Mouse (Mus musculus) cerebellum, adult 8-10 months (tissue): Measurements from ENCODE around the gene Dcn.

Experiments used
- DNase-seq: peaks from one replicate; pipeline ENCODE4 v3.0.0; 2022

The Dcn gene

DNA sequence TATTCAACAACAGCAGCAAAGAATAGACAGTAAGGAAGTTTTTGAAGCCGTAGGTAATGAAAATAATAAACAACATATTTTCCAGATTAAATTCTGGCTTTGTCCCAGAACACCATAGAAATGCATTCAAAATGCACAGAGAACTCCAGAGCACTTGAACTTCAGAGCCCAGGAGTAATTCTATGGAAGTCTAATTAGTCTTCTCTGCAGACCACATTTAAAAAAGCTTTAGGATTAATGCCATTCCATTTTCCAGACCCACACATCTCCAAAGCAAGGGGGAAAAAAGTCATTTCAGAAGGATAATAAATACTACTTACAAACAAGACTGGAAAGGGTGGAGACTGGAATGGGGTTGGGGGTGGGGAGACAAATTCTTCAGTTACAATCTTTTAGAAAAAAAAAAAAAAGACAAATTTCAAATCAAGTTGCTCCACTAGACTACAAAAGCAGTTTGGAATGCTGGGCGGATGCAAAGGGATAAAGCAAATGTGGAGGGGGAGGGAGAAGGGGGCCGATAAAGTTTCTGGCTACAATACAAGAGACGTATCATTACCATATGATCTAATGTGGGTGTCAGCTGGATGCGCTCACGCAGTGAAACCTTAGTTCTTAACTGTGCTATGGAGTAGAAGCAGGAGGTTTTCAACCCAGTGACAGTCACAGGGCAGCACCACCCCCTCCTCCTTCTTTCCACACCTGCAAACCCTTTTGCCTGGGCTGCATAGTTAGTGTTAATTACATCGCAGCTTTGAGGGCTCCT is at the start of gene Dcn:
Gene Dcn (plus strand): TSS at position 606 of the 763 bp plus-strand sequence.
- DNase-seq, result no peak

DNA sequence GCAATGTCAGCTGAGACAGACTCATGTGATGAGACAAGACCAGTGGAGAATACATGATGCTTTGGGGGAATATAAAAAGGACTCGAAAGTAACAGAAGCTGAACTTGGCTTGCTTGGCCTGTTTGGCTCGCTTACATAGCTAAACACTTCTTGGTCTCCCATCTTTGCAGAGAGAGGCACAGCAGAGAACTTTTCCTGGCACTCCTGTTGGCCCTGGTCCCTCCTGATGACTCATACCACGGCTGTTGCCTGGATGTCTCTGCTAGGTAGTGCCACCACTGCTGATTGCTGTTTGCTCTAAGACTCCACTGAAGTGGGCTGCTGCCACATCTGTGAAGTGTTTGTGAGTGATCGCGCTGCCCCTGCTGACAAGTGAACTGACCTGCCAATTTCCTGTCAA is 42.7 kb upstream of the Dcn start:
- DNase-seq, result peak; percentile 2

- DNase-seq, result no peak
These were observed 37.1 kb upstream of the Dcn start for GRCm38 (mm10) chr10:97442300-97442699.

GRCm38 (mm10) chr10:97446486-97446885 is 32.9 kb upstream of the Dcn start:
- DNase-seq, result no peak

DNA sequence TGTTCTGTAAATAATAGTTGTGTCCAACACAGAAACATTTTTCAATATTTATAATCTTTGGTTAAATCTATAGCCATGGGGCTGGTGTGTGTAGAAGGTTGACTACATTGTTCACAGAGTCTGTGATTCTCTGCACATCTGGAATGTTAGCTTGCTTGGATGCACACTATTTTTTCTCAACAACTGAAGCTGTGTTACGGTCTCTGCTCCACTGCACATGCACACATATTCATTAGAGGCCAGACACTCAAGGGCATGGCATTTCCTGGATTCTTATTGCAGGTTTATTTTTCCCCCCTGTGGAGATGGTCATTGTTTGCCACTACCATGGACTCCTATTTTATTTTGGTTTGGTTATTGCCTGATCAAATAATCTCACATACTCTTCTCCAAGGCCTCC is 26.5 kb upstream of the Dcn start:
- no peak for DNase-seq

GRCm38 (mm10) chr10:97453529-97453928 is 25.9 kb upstream of the Dcn start:
- DNase-seq, result no peak

DNA sequence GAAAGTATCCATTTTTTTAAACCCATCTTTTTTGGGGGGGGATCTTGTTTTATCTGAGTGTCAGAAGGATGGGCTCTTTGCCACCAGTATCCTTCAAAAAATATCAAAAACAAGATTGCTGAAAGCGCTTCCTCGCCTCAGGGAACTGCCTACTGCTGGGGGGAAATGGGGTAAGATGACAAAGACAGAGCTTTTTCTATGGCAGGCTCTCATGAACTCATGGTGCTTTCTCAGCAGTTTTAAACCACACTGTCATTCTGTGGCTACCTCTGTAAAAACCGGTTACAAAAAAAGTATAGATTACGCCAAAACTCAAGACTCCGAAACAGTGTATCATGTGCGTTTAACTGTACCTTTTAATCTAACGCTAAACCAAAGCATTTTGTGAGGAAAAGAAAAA is 22.4 kb upstream of the Dcn start:
- no peak for DNase-seq

DNA sequence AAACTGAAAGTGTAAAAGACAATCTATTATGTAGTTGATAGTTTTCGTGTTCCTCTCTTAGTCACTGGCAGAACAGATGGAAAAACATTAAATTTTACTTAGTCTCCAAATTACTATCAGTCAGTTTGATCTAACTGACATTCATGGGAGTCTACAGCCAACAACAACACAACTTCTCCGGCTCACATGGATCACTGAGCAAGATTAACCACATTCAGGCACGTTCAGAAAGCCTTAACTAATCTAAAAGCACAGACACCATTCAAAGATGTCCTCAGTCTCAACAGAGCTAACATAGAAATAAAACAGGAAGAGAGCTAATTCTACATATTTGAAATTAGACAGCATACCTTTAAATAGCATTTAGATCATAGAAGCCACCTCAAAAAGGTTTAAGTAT is 12.6 kb upstream of the Dcn start:
- DNase-seq, result no peak

DNA sequence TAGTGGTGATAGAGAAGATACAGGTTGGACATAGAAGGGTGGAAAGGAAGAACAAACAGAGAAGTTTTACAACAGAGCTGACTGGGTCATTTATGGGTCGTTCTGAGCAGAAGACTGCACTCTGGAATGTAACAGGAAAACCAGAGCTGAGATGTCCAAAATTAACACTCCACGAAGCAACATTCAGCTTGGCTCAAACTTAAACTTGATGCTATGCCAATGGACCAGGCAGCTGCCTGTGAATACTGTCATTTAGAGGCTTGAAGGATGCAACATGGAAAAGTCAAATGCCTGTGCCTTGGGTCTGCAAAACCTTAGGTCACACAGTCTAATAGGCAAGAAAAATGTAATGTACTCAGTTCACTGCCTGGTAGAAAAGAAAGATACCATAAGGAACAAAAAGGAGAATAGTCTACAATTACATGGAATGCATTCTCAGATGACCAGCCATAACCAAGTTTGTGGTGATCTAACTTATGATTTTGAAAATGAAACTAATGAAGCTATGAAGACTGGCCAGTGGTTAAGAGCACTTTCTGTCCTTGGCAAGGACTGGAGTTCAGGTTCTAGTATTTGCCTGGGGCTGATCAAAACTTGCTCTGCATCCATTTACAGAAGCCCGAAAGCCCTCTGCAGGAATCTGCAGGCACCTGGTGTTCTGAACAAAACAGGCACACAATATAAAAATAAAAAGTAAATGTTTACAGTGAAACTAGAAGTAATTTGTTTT is 9.8 kb upstream of the Dcn start:
- no peak for DNase-seq

DNA sequence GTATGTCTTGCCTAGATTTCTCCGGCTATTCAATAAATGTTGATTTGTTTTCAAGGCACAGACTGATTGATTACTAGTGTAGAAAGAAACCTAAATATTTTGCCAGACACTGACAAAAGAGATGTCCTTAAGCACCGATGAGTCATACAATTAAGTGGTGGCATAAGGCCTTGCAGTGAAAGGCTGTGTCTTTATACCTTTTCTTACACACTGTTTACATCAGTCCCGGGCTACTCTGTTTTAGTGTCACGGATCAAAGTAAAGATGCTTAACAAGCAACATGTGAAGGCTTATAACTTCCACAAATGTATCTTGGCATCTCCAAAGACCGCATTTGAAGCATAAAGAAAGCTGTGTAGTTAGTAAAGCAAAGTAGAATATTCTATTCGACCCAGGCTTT is 3.9 kb upstream of the Dcn start:
- DNase-seq, result no peak

DNA sequence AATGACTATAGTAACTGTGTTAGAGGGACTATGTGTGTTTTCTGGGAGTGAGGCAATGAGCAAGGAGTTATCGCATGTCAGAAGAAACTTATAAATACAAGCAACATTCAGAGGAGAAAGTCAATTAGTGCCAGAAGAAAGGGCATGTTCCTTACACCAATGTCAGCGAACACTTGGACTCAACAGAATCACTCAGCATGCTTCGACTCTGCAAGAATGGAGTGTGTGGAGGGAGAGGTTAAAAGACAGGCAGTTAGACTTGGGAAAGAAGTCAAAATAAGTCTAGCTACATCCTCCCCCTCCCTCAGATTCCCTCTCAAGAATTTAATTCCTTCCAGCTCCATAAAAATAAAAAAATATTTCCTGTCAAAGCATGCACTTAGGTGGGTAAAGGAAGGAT is 1.1 kb upstream of the Dcn start:
- DNase-seq, result no peak

DNA sequence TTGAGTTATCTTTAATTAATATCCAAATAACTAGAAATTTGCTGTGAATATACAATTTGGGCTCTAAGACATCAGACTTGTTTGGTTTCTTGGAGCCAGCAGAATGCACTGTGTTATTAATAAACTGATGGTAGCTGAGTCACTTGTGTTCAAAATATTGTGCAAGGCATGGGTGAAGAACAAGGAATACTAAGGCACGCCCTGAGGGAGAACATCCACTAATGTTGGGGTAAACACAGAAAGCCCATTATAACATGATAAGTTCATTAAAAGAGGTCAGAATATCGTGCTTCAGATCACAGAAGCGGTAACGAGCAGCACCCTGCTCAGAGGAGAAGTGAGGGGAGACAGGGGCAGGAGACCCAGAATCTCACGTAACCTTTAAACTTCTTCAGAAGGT is 2.7 kb downstream of the Dcn start:
- DNase-seq, result no peak

DNA sequence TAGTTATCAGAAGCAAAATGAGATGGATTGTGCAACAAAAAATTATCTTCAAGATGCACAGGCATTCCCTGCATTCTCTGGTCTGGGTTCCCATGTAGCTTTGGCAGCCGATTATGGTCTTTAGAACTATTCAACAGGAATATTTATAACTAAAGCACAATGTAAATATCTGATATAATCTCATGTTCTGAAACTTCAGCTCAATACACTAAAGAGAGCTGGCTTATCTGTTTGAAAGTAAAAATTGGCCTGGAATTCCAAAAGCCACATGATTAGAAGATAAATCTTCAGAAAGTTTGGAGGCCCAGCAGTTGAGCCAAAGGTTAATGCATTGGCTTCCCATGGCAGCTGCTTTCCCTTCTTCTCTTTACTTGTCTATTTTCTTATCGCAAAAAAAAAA is 4.6 kb downstream of the Dcn start:
- DNase-seq, result no peak

DNA sequence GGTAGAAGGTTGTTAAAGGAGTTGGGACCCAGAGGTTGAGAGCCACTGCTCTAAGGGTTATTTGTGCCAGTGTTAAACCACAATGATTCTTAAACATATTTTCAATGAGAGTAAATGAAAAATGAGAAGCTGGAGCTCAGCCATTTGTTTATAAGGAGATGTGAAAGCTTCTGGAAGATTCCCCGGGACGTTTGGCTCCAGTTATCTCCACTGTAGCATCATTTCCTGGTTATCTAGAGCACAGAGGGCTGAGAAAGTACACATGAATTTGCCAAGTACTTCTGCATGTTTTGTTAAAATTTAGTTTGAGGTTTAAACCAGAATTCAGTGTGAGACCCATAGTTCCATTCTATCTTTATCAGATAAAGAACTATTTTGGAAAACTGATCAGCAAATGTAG is 5.7 kb downstream of the Dcn start:
- no peak for DNase-seq

GRCm38 (mm10) chr10:97486085-97486484 is 6.7 kb downstream of the Dcn start:
- DNase-seq, result no peak

GRCm38 (mm10) chr10:97487269-97487989 is 8.0 kb downstream of the Dcn start:
- no peak for DNase-seq

DNA sequence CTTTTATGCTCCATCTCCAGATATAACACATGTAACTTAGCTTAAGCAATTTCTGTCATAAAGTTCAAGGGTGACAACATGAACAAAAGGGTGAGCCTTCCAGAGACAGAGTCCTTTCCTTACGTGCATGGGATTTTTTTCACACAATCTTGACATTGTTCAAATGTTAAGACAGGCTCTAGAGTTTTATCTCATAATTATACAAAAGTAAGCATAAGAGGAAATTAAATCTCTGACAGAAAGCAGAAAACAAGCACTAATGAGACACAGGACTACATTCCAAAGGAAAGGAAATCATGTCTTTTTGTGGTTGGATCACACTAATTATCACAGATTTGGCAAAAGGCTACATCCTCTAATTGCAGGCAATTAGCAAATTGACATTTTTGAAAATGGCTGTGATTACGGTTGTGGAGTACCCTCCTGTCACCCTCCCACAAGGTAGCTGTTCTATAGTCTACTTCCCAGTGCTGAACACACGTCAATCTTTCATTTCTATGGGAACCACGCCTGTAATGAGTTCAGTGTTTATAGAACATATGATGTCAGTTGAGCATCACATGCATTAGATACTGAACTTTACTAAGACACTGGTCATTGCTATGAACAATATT is 13.1 kb downstream of the Dcn start:
- no peak for DNase-seq

- DNase-seq, result no peak
These were observed 18.2 kb downstream of the Dcn start for GRCm38 (mm10) chr10:97497646-97498045.

DNA sequence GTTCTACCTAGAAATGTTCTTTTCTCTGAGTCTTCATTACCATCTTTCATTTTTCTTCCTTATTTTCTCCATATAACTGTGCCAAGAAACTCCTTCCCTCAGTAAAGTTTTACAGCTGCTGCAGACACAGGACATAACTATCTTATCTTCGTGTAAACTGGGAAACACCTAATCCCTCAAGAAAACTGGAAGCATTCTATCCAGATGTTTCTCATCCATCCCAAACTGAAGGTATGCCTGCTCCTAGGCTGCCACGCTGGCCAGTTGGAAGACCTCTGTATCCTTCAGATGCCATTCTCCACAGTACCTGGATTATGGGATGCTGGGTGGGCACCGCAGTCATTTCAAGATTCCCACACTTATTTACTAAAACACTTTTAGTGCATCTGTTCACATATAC is 44.0 kb downstream of the Dcn start:
- no peak for DNase-seq

- no peak for DNase-seq
These were observed 56.3 kb downstream of the Dcn start for GRCm38 (mm10) chr10:97535697-97536096.

DNA sequence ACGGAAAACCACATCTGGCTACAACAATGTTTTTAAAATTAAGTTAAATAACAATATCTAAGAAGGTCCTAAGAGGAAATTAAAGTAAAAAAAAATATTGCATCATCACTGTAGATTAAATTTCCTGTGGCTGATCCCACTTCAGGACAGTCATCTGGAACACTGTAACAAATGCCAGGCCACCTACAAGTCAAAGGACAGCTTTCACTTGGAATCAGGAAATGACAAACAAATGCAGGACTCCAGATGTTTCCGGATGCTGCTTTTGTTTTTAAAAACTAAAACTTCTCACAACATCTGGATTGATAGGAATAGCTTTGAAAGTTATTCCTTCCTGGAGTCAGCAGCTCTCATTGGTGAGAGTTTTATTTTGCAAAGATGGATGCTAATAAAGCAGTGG is 57.5 kb downstream of the Dcn start:
- no peak for DNase-seq

DNA sequence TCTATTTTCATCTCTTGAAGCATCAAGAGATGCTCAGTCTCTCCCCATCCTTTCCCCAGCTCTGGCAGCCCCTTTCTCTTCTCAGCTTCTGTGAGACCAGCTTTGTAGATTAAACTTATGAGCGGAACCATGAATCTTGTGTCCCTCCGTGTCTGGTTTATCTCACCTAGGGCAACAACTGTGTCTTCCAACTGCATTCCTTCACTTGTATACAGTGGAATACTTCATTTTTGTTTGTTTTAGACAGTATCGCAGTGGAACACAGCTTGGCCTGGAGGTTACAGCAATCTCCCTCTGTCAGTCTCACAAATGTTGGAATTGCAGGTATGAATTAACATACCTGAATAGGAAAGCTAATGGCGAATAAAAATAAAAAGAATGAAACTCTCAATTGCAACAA is 58.8 kb downstream of the Dcn start:
- DNase-seq, result no peak

GRCm38 (mm10) chr10:97547740-97548139 is 68.3 kb downstream of the Dcn start:
- DNase-seq, result no peak
